Mouse (Mus musculus): Measurements from ENCODE around the gene Gcgr. TPM values are rescaled to one million over a fixed set of nuclear protein-coding genes. Genes with fewer than 3 reads are reported as not detected.
"Not testable (repeated sequence)": the region's sequence is repeated elsewhere in the genome, so short reads cannot be mapped to it uniquely, and the experiment has no call there.

The Gcgr gene
- total RNA-seq, 1 experiment from 2014 or later, result not detected

- no peak for ATAC-seq (replicated peaks; ENCODE audit: low read depth, poor library complexity, severe bottlenecking)
These were observed 1.1 kb downstream of the Gcgr start for GRCm38 (mm10) chr11:120531646-120532045.

GRCm38 (mm10) chr11:120534093-120534492 lies 3.6 kb downstream of the Gcgr start:
- no peak for ATAC-seq (replicated peaks; ENCODE audit: low read depth, poor library complexity, severe bottlenecking)

- no peak for ATAC-seq (replicated peaks; ENCODE audit: low read depth, poor library complexity, severe bottlenecking)
These were observed 4.6 kb downstream of the Gcgr start for GRCm38 (mm10) chr11:120535145-120535544.

GRCm38 (mm10) chr11:120535804-120536203 lies 5.3 kb downstream of the Gcgr start:
- ATAC-seq (replicated peaks; ENCODE audit: low read depth, poor library complexity, severe bottlenecking), result no peak

- ATAC-seq (replicated peaks; ENCODE audit: low read depth, poor library complexity, severe bottlenecking), result no peak
These were observed 8.0 kb downstream of the Gcgr start for GRCm38 (mm10) chr11:120538485-120538884.

GRCm38 (mm10) chr11:120538955-120539284 lies 8.4 kb downstream of the Gcgr start:
- ATAC-seq (replicated peaks; ENCODE audit: low read depth, poor library complexity, severe bottlenecking), result peak; percentile 71

- no peak for ATAC-seq (replicated peaks; ENCODE audit: low read depth, poor library complexity, severe bottlenecking)
These were observed 9.0 kb downstream of the Gcgr start for GRCm38 (mm10) chr11:120539285-120540014.

- ATAC-seq (replicated peaks; ENCODE audit: low read depth, poor library complexity, severe bottlenecking), result no peak
These were observed 11.4 kb downstream of the Gcgr start for GRCm38 (mm10) chr11:120541907-120542306.

GRCm38 (mm10) chr11:120542376-120542775 lies 11.9 kb downstream of the Gcgr start:
- no peak for ATAC-seq (replicated peaks; ENCODE audit: low read depth, poor library complexity, severe bottlenecking)

GRCm38 (mm10) chr11:120545964-120546363 lies 15.5 kb downstream of the Gcgr start:
- no peak for ATAC-seq (replicated peaks; ENCODE audit: low read depth, poor library complexity, severe bottlenecking)

GRCm38 (mm10) chr11:120547469-120547868 lies 17.0 kb downstream of the Gcgr start:
- peak; percentile 40; the same call in 1 of the 2 replicates for ATAC-seq (replicated peaks; ENCODE audit: low read depth, poor library complexity, severe bottlenecking)

- no peak for ATAC-seq (replicated peaks; ENCODE audit: low read depth, poor library complexity, severe bottlenecking)
These were observed 17.7 kb downstream of the Gcgr start for GRCm38 (mm10) chr11:120548214-120548613.

- ATAC-seq (replicated peaks; ENCODE audit: low read depth, poor library complexity, severe bottlenecking), result 0 out of 2 replicates have a peak, but pooled peaks have one; percentile 6
These were observed 18.3 kb downstream of the Gcgr start for GRCm38 (mm10) chr11:120548786-120549167.

- ATAC-seq (replicated peaks; ENCODE audit: low read depth, poor library complexity, severe bottlenecking), result peak; percentile 66
These were observed 18.9 kb downstream of the Gcgr start, which contains the start of gene Mcrip1 for GRCm38 (mm10) chr11:120549168-120549945. Mcrip1 (minus strand) TSS chr11:120549727.

- ATAC-seq (replicated peaks; ENCODE audit: low read depth, poor library complexity, severe bottlenecking), result no peak
These were observed 19.7 kb downstream of the Gcgr start for GRCm38 (mm10) chr11:120549986-120550809.

GRCm38 (mm10) chr11:120550810-120551440 lies 20.4 kb downstream of the Gcgr start, which contains the start of gene Ppp1r27:
Ppp1r27 (minus strand) TSS chr11:120551132.
- no peak for ATAC-seq (replicated peaks; ENCODE audit: low read depth, poor library complexity, severe bottlenecking)

GRCm38 (mm10) chr11:120552736-120553135 lies 22.2 kb downstream of the Gcgr start:
- ATAC-seq (replicated peaks; ENCODE audit: low read depth, poor library complexity, severe bottlenecking), result no peak

GRCm38 (mm10) chr11:120554834-120555233 lies 24.3 kb downstream of the Gcgr start:
- ATAC-seq (replicated peaks; ENCODE audit: low read depth, poor library complexity, severe bottlenecking), result no peak

GRCm38 (mm10) chr11:120555260-120555659 lies 24.8 kb downstream of the Gcgr start:
- ATAC-seq (replicated peaks; ENCODE audit: low read depth, poor library complexity, severe bottlenecking), result no peak

GRCm38 (mm10) chr11:120558843-120559242 lies 28.3 kb downstream of the Gcgr start:
- ATAC-seq (replicated peaks; ENCODE audit: low read depth, poor library complexity, severe bottlenecking), result not testable (repeated sequence)
